Mouse (Mus musculus) cortical plate, adult 2 months (tissue): ENCODE measurements around the gene Impg1.

Experiments used
- CTCF ChIP-seq: fragments of 200-500 bp; IDR thresholded peaks from 2 replicates; pipeline ENCODE4 v1.5.1; 2011; ENCODE audit warnings: mild to moderate bottlenecking, control low read depth, low read length; ENCODE audit not compliant: insufficient read depth; ENCODE audit errors: extremely low read depth
- POLR2A ChIP-seq: fragments of 200-500 bp; IDR thresholded peaks from 2 replicates; pipeline ENCODE4 v1.6.1; 2011; ENCODE audit warnings: mild to moderate bottlenecking, low read length, control low read depth; ENCODE audit not compliant: insufficient read depth; ENCODE audit errors: extremely low read depth

DNA sequence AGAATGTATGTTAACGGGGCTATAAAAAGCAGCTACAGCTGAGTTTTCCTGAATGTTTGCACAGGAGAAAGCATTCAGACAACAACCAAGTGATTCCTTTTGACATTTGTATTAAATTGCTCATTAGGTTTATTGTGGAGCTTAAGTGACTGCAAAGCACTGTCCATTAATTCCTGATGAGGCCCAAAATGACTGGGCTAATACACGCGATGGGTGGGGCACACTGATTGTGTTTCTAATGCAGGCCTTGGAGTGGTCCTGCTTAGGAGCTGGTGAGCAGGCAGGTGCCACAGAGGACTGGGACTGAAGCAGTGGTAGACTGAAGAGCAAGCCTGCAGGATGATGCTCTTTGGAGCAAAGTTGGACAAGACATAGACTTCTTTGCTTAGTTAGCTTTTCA lies 73.9 kb downstream of the Impg1 start:
- no peak for TF ChIP-seq CTCF
- TF ChIP-seq POLR2A = no peak
